ENCODE assay signal across 16 mouse cellular contexts in genomic region chr10:94818781-94819665, GRCm38 (mm10).
DNase-seq lines count a peak whose midpoint lies in the region; ATAC-seq and TF ChIP-seq lines count a peak whose summit lies in the region.
"Had no signal": no experiment of that assay in that cellular context is flagged by ENCODE, and none has a peak within 500 bp of the region (broad histone marks: within the 10 kb centered on the region; RNA-seq: fewer than 3 reads in every experiment).

No protein-coding gene starts in this region.

- intact Hi-C loops in heart, postnatal 25 days (cut with DNase I) = no loop called here

- no peak for TF ChIP-seq CTCF in C2C12 (IDR thresholded peaks at IDR 0.05; ENCODE audit: control insufficient read depth, insufficient read depth, insufficient read length)

- H3K27me3 ChIP-seq in heart, embryonic 12.5 days (replicated peaks) = no peaks in the 10 kb centered on the region
- H3K27me3 ChIP-seq in C2C12 (ENCODE audit: control insufficient read depth, insufficient read depth, insufficient read length) = no peaks in the 10 kb centered on the region
- no peaks in the 10 kb centered on the region for H3K27me3 ChIP-seq in heart, embryonic 16.5 days (ENCODE audit: control insufficient read depth, insufficient read depth, low read length)
- H3K27me3 ChIP-seq in intestine, embryonic 16.5 days (replicated peaks; ENCODE audit: control insufficient read depth, insufficient read depth, low read length) = no peaks in the 10 kb centered on the region
- H3K27me3 ChIP-seq: forebrain, embryonic 15.5 days; limb, embryonic 12.5 days; lung, embryonic 15.5 days had no signal

- H3K4me2 ChIP-seq in heart, embryonic 12.5 days = peak overlapping the region; percentile 37
- peak overlapping the region; percentile 46 for H3K4me2 ChIP-seq in heart, embryonic 16.5 days (ENCODE audit: low read depth, low read length)
- H3K4me2 ChIP-seq in intestine, embryonic 16.5 days (ENCODE audit: low read depth, low read length) = no peak overlapping the region
- H3K4me2 ChIP-seq: embryonic facial prominence, embryonic 12.5 days; forebrain, embryonic 15.5 days; limb, embryonic 12.5 days; lung, embryonic 15.5 days had no signal

- no peak overlapping the region for H3K4me3 ChIP-seq in heart, embryonic 12.5 days
- H3K4me3 ChIP-seq in C2C12 (ENCODE audit: insufficient read depth, poor library complexity, severe bottlenecking) = no peak overlapping the region
- peak overlapping the region; percentile 12; the same call in 1 of the 2 replicates for H3K4me3 ChIP-seq in heart, embryonic 16.5 days (ENCODE audit: low read length)
- no peak overlapping the region for H3K4me3 ChIP-seq in intestine, embryonic 16.5 days (ENCODE audit: low read length)
- H3K4me3 ChIP-seq: embryonic facial prominence, embryonic 12.5 days; forebrain, embryonic 15.5 days; limb, embryonic 12.5 days; lung, embryonic 15.5 days had no signal

- DNase-seq in heart, postnatal 25 days (ENCODE audit: low spot score) = no peak
- peak; percentile 48 for DNase-seq in cerebellum, adult 11-12 months
- DNase-seq in adipocyte (ENCODE audit: low spot score) = no peak
- no peak for DNase-seq in spleen, postnatal 10 days (ENCODE audit: low spot score in 2 of 2)
- DNase-seq: kidney, adult 9 months; layer of hippocampus, adult 9-11 months; thymus, adult 18-20 months had no signal

- no peak for ATAC-seq in heart, embryonic 12.5 days (ENCODE audit: insufficient number of reproducible peaks, low FRiP score)
- ATAC-seq in heart, embryonic 16.5 days (replicated peaks; ENCODE audit: extremely low read depth, insufficient read depth, low FRiP score) = no peak
- no peak for ATAC-seq in intestine, embryonic 16.5 days
- ATAC-seq: forebrain, embryonic 15.5 days; midbrain, embryonic 16.5 days had no signal

- no peaks in the 10 kb centered on the region for H3K9me3 ChIP-seq in heart, embryonic 12.5 days (replicated peaks)
- H3K9me3 ChIP-seq in heart, embryonic 16.5 days (replicated peaks; ENCODE audit: control insufficient read depth, low read length) = no peaks in the 10 kb centered on the region
- no peaks in the 10 kb centered on the region for H3K9me3 ChIP-seq in intestine, embryonic 16.5 days (ENCODE audit: control insufficient read depth, low read length)
- H3K9me3 ChIP-seq: embryonic facial prominence, embryonic 12.5 days; forebrain, embryonic 15.5 days; limb, embryonic 12.5 days; lung, embryonic 15.5 days had no signal

- no peak overlapping the region for H3K9ac ChIP-seq in heart, embryonic 12.5 days
- no peak overlapping the region for H3K9ac ChIP-seq in heart, embryonic 16.5 days (ENCODE audit: low read length)
- no peak overlapping the region for H3K9ac ChIP-seq in intestine, embryonic 16.5 days (ENCODE audit: low read depth, low read length)
- H3K9ac ChIP-seq: embryonic facial prominence, embryonic 12.5 days; forebrain, embryonic 15.5 days; limb, embryonic 12.5 days; lung, embryonic 15.5 days had no signal

- H3ac ChIP-seq in C2C12 (ENCODE audit: control insufficient read depth, insufficient read length, low read depth) = no peak overlapping the region

- no peak overlapping the region for H3K27ac ChIP-seq in heart, embryonic 12.5 days (ENCODE audit: poor library complexity, severe bottlenecking)
- H3K27ac ChIP-seq in heart, embryonic 16.5 days (ENCODE audit: low read length) = no peak overlapping the region
- H3K27ac ChIP-seq in intestine, embryonic 16.5 days (ENCODE audit: low read length) = no peak overlapping the region
- H3K27ac ChIP-seq: embryonic facial prominence, embryonic 12.5 days; forebrain, embryonic 15.5 days; limb, embryonic 12.5 days; lung, embryonic 15.5 days had no signal

- H3K79me3 ChIP-seq in C2C12 (ENCODE audit: low read depth) = no peaks in the 10 kb centered on the region

- H3K36me3 ChIP-seq in heart, embryonic 12.5 days = 0 out of 2 replicates have a peak, but pooled peaks cover 3% of the 10 kb centered on the region
- H3K36me3 ChIP-seq in C2C12 (ENCODE audit: control insufficient read depth, insufficient read depth) = no peaks in the 10 kb centered on the region
- H3K36me3 ChIP-seq in heart, embryonic 16.5 days (ENCODE audit: control insufficient read depth, insufficient read depth) = no peaks in the 10 kb centered on the region
- no peaks in the 10 kb centered on the region for H3K36me3 ChIP-seq in intestine, embryonic 16.5 days (ENCODE audit: control insufficient read depth, insufficient read depth, low read length)
- H3K36me3 ChIP-seq: embryonic facial prominence, embryonic 12.5 days; forebrain, embryonic 15.5 days; limb, embryonic 12.5 days; lung, embryonic 15.5 days had no signal

- WGBS in heart, embryonic 12.5 days = 61% methylated on average over 17 of the region's 17 CpGs
- 55% methylated on average over 17 of the region's 17 CpGs for WGBS in heart, embryonic 16.5 days
- 82% methylated on average over 17 of the region's 17 CpGs for WGBS in intestine, embryonic 16.5 days

- peaks cover 16% of the 10 kb centered on the region for H3K4me1 ChIP-seq in heart, embryonic 12.5 days (replicated peaks)
- H3K4me1 ChIP-seq in heart, embryonic 16.5 days (ENCODE audit: control insufficient read depth, insufficient read depth, low read length) = peaks cover 14% of the 10 kb centered on the region
- no peaks in the 10 kb centered on the region for H3K4me1 ChIP-seq in intestine, embryonic 16.5 days (ENCODE audit: control insufficient read depth, insufficient read depth, low read length)

- no peaks in the 10 kb centered on the region for H3K79me2 ChIP-seq in C2C12 (ENCODE audit: control insufficient read depth, insufficient read depth)

TF ChIP-seq in C2C12, 6 proteins besides CTCF, POLR2A, EP300 and RAD21:
- peak; percentile 48 for TF ChIP-seq USF1 (IDR thresholded peaks at IDR 0.05; ENCODE audit: low read depth)
- no peak for TF ChIP-seq MAX (IDR thresholded peaks at IDR 0.05)
